Mouse (Mus musculus) cerebellum, adult 11 months (tissue): ENCODE measurements around the gene Abhd17a.
"Not testable (repeated sequence)": the region's sequence is repeated elsewhere in the genome, so short reads cannot be mapped to it uniquely, and the experiment has no call there.

Experiments
- DNase-seq: peaks from one replicate; pipeline ENCODE4 v3.0.0; 2022

Gene Abhd17a

GRCm38 (mm10) chr10:80608435-80608834 is 18.3 kb upstream of the Abhd17a start:
- no peak for DNase-seq

GRCm38 (mm10) chr10:80606737-80607350 is 16.7 kb upstream of the Abhd17a start:
- DNase-seq, result no peak

GRCm38 (mm10) chr10:80606306-80606705 is 16.2 kb upstream of the Abhd17a start:
- DNase-seq, result no peak

GRCm38 (mm10) chr10:80605721-80606120 is 15.6 kb upstream of the Abhd17a start, which contains the start of gene Gm49322:
TSS of gene Gm49322 (plus strand) at chr10:80606021.
- DNase-seq, result not testable (repeated sequence)

- no peak for DNase-seq
These were observed 14.8 kb upstream of the Abhd17a start for GRCm38 (mm10) chr10:80604988-80605387.

GRCm38 (mm10) chr10:80604001-80604509 is 13.9 kb upstream of the Abhd17a start:
- DNase-seq, result no peak

- DNase-seq, result no peak
These were observed 13.2 kb upstream of the Abhd17a start for GRCm38 (mm10) chr10:80603364-80603763.

- peak; percentile 93 for DNase-seq
These were observed 12.7 kb upstream of the Abhd17a start, which contains the start of the genes Scamp4 and Adat3 for GRCm38 (mm10) chr10:80602698-80603325. TSS of gene Scamp4 (plus strand) at chr10:80602872. TSS of gene Adat3 (plus strand) at chr10:80602880.

GRCm38 (mm10) chr10:80596318-80596717 is 6.2 kb upstream of the Abhd17a start:
- DNase-seq, result no peak

- DNase-seq, result no peak
These were observed 838 bp downstream of the Abhd17a start for GRCm38 (mm10) chr10:80589127-80589878.

GRCm38 (mm10) chr10:80587305-80587657 is 2.9 kb downstream of the Abhd17a start:
- no peak for DNase-seq

GRCm38 (mm10) chr10:80586407-80587304 is 3.5 kb downstream of the Abhd17a start:
- DNase-seq, result no peak

- DNase-seq, result no peak
These were observed 4.6 kb downstream of the Abhd17a start for GRCm38 (mm10) chr10:80585581-80585980.

GRCm38 (mm10) chr10:80584642-80585552 is 5.2 kb downstream of the Abhd17a start:
- no peak for DNase-seq

GRCm38 (mm10) chr10:80584045-80584488 is 6.1 kb downstream of the Abhd17a start:
- DNase-seq, result no peak

- DNase-seq, result no peak
These were observed 7.1 kb downstream of the Abhd17a start for GRCm38 (mm10) chr10:80583047-80583446.

GRCm38 (mm10) chr10:80578911-80579310 is 11.2 kb downstream of the Abhd17a start:
- DNase-seq, result no peak

GRCm38 (mm10) chr10:80578131-80578750 is 11.9 kb downstream of the Abhd17a start:
- peak; percentile 73 for DNase-seq

- peak; percentile 90 for DNase-seq
These were observed 12.7 kb downstream of the Abhd17a start, which contains the start of gene Klf16 for GRCm38 (mm10) chr10:80577195-80578130. TSS of gene Klf16 (minus strand) at chr10:80577321.
